Mouse (Mus musculus) lung, embryonic 16.5 days (tissue): ENCODE results near the gene Cfap43. TPM values are rescaled to one million over a fixed set of nuclear protein-coding genes. Genes with fewer than 3 reads are reported as not detected.
A peak's percentile ranks its signal among the peaks of the same experiment; 100 is the strongest.

ENCODE experiments used
- ATAC-seq: fragments of 200-750 bp; cut with Nextera tagmentation; 2 replicates; pipeline ENCODE4 v1.8.0; 2017; ENCODE audit warnings: low read depth, mild to moderate bottlenecking, moderate library complexity
- H3K27ac ChIP-seq: fragments of 300-500 bp; sonication (generic); 2 replicates; pipeline ENCODE4 v1.5.1; 2014; ENCODE audit warnings: mild to moderate bottlenecking, control low read depth, low read length
- H3K27me3 ChIP-seq: fragments of 300-500 bp; sonication (generic); 2 replicates; pipeline ENCODE4 v1.6.1; 2014; ENCODE audit warnings: low read depth, low read length, mixed read lengths; ENCODE audit not compliant: control insufficient read depth, insufficient read depth
- H3K36me3 ChIP-seq: fragments of 300-500 bp; sonication (generic); 2 replicates; pipeline ENCODE4 v1.6.1; 2014; ENCODE audit warnings: low read length; ENCODE audit not compliant: control insufficient read depth, insufficient read depth
- H3K4me1 ChIP-seq: fragments of 300-500 bp; sonication (generic); replicated peaks from 2 replicates; pipeline ENCODE4 v1.6.1; 2014; ENCODE audit warnings: low read length, mixed read lengths; ENCODE audit not compliant: control insufficient read depth, insufficient read depth
- H3K4me2 ChIP-seq: fragments of 300-500 bp; sonication (generic); 2 replicates; pipeline ENCODE4 v1.6.1; 2014; ENCODE audit warnings: low read depth, low read length, control low read depth
- H3K4me3 ChIP-seq: fragments of 300-500 bp; sonication (generic); 2 replicates; pipeline ENCODE4 v1.5.1; 2014; ENCODE audit warnings: mild to moderate bottlenecking, low read length, control low read depth
- H3K9ac ChIP-seq: fragments of 300-500 bp; sonication (generic); 2 replicates; pipeline ENCODE4 v1.6.1; 2014; ENCODE audit warnings: low read length, control low read depth
- H3K9me3 ChIP-seq: fragments of 300-500 bp; sonication (generic); 2 replicates; pipeline ENCODE4 v1.6.1; 2016; ENCODE audit warnings: low read length; ENCODE audit not compliant: control insufficient read depth
- WGBS: fragments of 180-500 bp; shearing (Covaris S2); extraction: QIAGEN DNeasy Blood & Tissue Kit; methylation state at CpG from one replicate; pipeline ENCODE4 v1.1.7; 2014; 5-methylcytosine and 5-hydroxymethylcytosine counted together
- polyA plus RNA-seq: library from polyadenylated mRNA; unstranded; fragments of >200 nt; fragmentation: Nextera tagmentation; extraction: Ambion mirVana; gene quantifications from 2 replicates; pipeline ENCODE4 v1.2.1, GENCODE M21; 2015

The Cfap43 gene
- polyA plus RNA-seq, 1 experiment from 2014 or later: 1.7 TPM

- Histone ChIP-seq H3K9ac (no peak overlapping the region), H3K4me2 (peak overlapping the region; percentile 37; the same call in 1 of the 2 replicates), H3K27ac (peak overlapping the region; percentile 39; the same call in 1 of the 2 replicates), H3K27me3 (no peaks in the 10 kb centered on the region), H3K4me3 (no peak overlapping the region), H3K4me1 (peaks cover 27% of the 10 kb centered on the region), H3K36me3 (no peaks in the 10 kb centered on the region), H3K9me3 (no peaks in the 10 kb centered on the region)
- peak; percentile 39; the same call in 1 of the 2 replicates for ATAC-seq
- WGBS: 21% methylated on average over 6 of the region's 6 CpGs
Measured at GRCm38 (mm10) chr19:47908961-47909371, 10.1 kb downstream of the Cfap43 start.

GRCm38 (mm10) chr19:47907596-47907995, 11.5 kb downstream of the Cfap43 start:
- no peaks in the 10 kb centered on the region for H3K27me3 ChIP-seq
- H3K4me3 ChIP-seq: no peak overlapping the region
- H3K36me3 ChIP-seq: no peaks in the 10 kb centered on the region
- no peak overlapping the region for H3K27ac ChIP-seq
- no peak overlapping the region for H3K4me2 ChIP-seq
- H3K9me3 ChIP-seq: no peaks in the 10 kb centered on the region
- H3K4me1 ChIP-seq: peaks cover 33% of the 10 kb centered on the region
- no peak for ATAC-seq
- no peak overlapping the region for H3K9ac ChIP-seq
- 81% methylated on average over 9 of the region's 9 CpGs for WGBS

GRCm38 (mm10) chr19:47905603-47906002, 13.5 kb downstream of the Cfap43 start:
- Histone ChIP-seq H3K9ac (no peak overlapping the region), H3K4me2 (no peak overlapping the region), H3K36me3 (no peaks in the 10 kb centered on the region), H3K4me1 (peaks cover 43% of the 10 kb centered on the region), H3K27ac (no peak overlapping the region), H3K4me3 (no peak overlapping the region), H3K9me3 (no peaks in the 10 kb centered on the region), H3K27me3 (no peaks in the 10 kb centered on the region)
- no peak for ATAC-seq
- WGBS: 79% methylated on average over 5 of the region's 5 CpGs

DNA sequence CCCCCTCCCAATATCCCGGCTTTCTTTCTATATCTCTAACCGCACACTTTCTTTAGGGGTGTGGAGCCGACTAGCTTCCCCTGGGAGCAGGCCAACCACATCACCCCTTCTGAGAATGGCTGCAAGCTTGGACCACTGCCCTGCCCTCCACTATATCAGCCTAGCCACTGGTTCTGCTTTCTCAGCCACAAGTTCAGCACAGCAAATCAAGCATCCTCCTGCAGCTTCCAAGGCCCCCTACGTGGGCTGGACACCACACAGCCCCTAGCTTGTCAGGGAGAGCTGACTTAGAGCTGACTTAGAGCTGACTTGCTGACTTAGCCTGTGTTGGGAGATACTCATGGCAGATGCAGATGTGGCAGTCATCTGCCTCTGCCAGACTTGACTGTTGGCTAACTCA, 14.0 kb downstream of the Cfap43 start:
- Histone ChIP-seq H3K9me3 (no peaks in the 10 kb centered on the region), H3K27ac (no peak overlapping the region), H3K4me1 (peaks cover 39% of the 10 kb centered on the region), H3K27me3 (no peaks in the 10 kb centered on the region), H3K4me3 (no peak overlapping the region), H3K4me2 (no peak overlapping the region), H3K9ac (no peak overlapping the region), H3K36me3 (no peaks in the 10 kb centered on the region)
- WGBS: 59% methylated on average over 4 of the region's 4 CpGs
- no peak for ATAC-seq

- no peaks in the 10 kb centered on the region for H3K27me3 ChIP-seq
- H3K9me3 ChIP-seq: no peaks in the 10 kb centered on the region
- no peak overlapping the region for H3K9ac ChIP-seq
- 74% methylated on average over 4 of the region's 4 CpGs for WGBS
- H3K4me3 ChIP-seq: no peak overlapping the region
- H3K27ac ChIP-seq: no peak overlapping the region
- no peak for ATAC-seq
- H3K4me1 ChIP-seq: peaks cover 27% of the 10 kb centered on the region
- no peak overlapping the region for H3K4me2 ChIP-seq
- H3K36me3 ChIP-seq: no peaks in the 10 kb centered on the region
Measured at GRCm38 (mm10) chr19:47903679-47904078, 15.4 kb downstream of the Cfap43 start.

DNA sequence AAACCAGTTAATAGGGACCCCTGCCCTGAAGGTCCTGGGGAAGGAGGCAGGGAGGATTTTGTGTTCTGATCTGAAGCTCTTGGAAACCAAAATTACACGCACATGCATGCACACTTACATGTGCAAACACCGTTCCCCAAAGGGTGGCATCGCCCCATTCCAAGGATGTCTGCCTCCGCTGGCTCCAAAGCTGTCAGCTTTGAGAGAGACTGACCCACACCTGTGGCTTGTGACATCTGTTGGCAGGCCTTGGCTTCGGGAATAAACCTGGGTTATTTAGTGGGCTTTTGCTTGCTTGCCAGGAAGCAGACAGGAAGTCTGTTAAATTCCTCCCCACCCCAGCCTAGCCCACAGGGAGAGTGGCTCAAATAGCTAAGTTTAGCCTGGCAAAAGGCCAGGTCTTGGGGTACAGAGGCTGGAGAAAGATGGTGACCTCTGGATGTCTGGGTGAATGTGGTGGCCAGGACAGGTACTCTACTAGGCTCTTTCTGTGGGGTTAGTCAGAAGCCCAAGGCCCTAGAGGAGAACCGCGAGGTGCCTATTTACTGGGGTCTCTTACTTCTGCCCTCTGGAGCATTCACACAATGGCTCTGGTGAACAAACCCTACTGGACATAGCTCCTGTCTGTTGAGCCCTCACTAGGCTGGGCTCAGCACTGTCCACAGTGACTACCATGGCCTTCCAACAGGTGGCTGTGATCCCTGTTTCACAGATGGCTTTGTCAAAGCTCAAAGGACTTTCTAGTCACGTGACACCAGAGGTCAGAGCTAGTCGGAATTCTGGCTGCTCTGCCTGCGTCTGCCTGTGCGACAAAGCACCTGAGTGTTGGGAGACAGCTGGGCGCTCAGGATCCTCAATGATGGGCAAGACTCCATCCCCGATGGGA, 16.5 kb downstream of the Cfap43 start:
- no peaks in the 10 kb centered on the region for H3K27me3 ChIP-seq
- ATAC-seq: peak; percentile 55
- 49% methylated on average over 13 of the region's 13 CpGs for WGBS
- peak overlapping the region; percentile 57 for H3K27ac ChIP-seq
- H3K4me3 ChIP-seq: no peak overlapping the region
- no peaks in the 10 kb centered on the region for H3K9me3 ChIP-seq
- peaks cover 26% of the 10 kb centered on the region for H3K4me1 ChIP-seq
- H3K4me2 ChIP-seq: no peak overlapping the region
- peaks cover under 1% of the 10 kb centered on the region for H3K36me3 ChIP-seq
- no peak overlapping the region for H3K9ac ChIP-seq

GRCm38 (mm10) chr19:47900558-47900957, 18.5 kb downstream of the Cfap43 start:
- H3K4me1 ChIP-seq: peaks cover 23% of the 10 kb centered on the region
- H3K27me3 ChIP-seq: no peaks in the 10 kb centered on the region
- H3K9ac ChIP-seq: no peak overlapping the region
- H3K4me3 ChIP-seq: no peak overlapping the region
- peaks cover 11% of the 10 kb centered on the region for H3K36me3 ChIP-seq
- ATAC-seq: no peak
- no peaks in the 10 kb centered on the region for H3K9me3 ChIP-seq
- 77% methylated on average over 10 of the region's 10 CpGs for WGBS
- H3K4me2 ChIP-seq: no peak overlapping the region
- H3K27ac ChIP-seq: no peak overlapping the region

DNA sequence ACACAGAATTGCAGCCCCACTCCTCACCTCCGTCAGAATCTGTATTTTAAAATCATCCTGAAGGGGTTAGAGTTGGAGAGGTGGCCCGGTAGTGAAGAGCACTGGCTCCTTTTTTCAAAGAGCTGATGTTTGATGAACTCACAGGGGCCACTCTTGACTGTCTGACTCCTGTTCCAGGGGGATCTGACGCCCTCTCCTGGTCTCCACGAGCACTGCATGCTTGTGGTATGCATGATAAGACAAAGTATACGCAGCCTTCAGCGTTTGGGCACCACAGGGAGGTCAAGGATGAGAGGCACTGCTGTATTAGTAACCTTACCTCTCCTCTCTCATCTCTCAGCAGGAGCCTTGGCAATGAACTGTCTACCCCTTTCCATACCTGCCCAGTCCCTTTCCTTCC, 19.1 kb downstream of the Cfap43 start:
- Histone ChIP-seq H3K4me3 (no peak overlapping the region), H3K9me3 (no peaks in the 10 kb centered on the region), H3K4me2 (no peak overlapping the region), H3K36me3 (peaks cover 14% of the 10 kb centered on the region), H3K9ac (no peak overlapping the region), H3K27me3 (no peaks in the 10 kb centered on the region), H3K4me1 (peaks cover 18% of the 10 kb centered on the region), H3K27ac (no peak overlapping the region)
- 49% methylated on average over 6 of the region's 6 CpGs for WGBS
- no peak for ATAC-seq

DNA sequence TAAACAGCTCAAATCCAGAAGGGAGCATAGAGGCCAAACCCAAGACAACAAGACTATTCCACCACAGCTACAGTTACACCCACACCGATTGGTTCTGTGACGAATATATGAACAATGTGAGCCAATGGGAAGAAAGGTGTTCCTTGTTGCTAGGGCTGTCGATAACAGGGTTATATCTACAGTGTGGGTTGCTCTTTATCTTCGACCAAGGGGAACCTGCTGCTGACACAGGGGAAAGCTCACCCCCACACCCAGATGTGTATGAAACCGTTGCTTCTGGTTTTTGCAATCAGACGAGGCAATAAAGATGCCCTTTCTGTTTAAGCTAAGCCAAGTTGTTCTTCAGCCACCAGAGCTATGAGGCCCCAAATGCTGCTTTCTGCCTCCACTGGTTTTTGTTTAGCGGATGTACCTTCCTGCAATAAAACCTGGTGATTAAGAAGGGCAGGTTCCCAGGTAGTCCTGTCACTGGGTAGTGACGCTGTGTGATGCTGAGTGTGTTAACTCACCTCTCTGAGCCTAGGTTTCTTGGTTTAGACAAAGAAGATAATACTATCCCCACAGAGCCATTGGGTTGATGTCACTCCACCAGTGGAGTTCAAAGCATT, 20.5 kb downstream of the Cfap43 start:
- ATAC-seq: no peak
- no peak overlapping the region for H3K4me2 ChIP-seq
- H3K27me3 ChIP-seq: no peaks in the 10 kb centered on the region
- WGBS: 86% methylated on average over 8 of the region's 8 CpGs
- H3K4me1 ChIP-seq: peaks cover 17% of the 10 kb centered on the region
- peaks cover 16% of the 10 kb centered on the region for H3K36me3 ChIP-seq
- H3K9ac ChIP-seq: no peak overlapping the region
- no peak overlapping the region for H3K4me3 ChIP-seq
- H3K9me3 ChIP-seq: no peaks in the 10 kb centered on the region
- no peak overlapping the region for H3K27ac ChIP-seq
